Mouse (Mus musculus): ENCODE measurements around the gene Gucy2c. TPM values are rescaled to one million over a fixed set of nuclear protein-coding genes. Genes with fewer than 3 reads are reported as not detected.
"Not testable (repeated sequence)": the region's sequence is repeated elsewhere in the genome, so short reads cannot be mapped to it uniquely, and the experiment has no call there.

The Gucy2c gene
- polyA plus RNA-seq, 1 experiment from 2014 or later = 0.10 TPM

- ATAC-seq = no peak
- H3K4me3 ChIP-seq (ENCODE audit: low read length) = no peak overlapping the region
- peaks cover 26% of the 10 kb centered on the region for H3K4me1 ChIP-seq (ENCODE audit: control insufficient read depth, insufficient read depth, low read depth, low read length)
- H3K36me3 ChIP-seq (ENCODE audit: control insufficient read depth, insufficient read depth, low read length) = 0 out of 2 replicates have a peak, but pooled peaks cover 2% of the 10 kb centered on the region
- 67% methylated on average over 5 of the region's 5 CpGs for WGBS
- H3K9me3 ChIP-seq (ENCODE audit: control insufficient read depth, low read length) = no peaks in the 10 kb centered on the region
- no peak overlapping the region for H3K9ac ChIP-seq (ENCODE audit: low read depth, low read length)
- H3K27me3 ChIP-seq (replicated peaks; ENCODE audit: control insufficient read depth, insufficient read depth, low read length) = no peaks in the 10 kb centered on the region
- H3K27ac ChIP-seq (ENCODE audit: low read depth, low read length) = no peak overlapping the region
- no peak overlapping the region for H3K4me2 ChIP-seq (ENCODE audit: low read length)
Observed at GRCm38 (mm10) chr6:136806819-136807218, 25.3 kb upstream of the Gucy2c start.

DNA sequence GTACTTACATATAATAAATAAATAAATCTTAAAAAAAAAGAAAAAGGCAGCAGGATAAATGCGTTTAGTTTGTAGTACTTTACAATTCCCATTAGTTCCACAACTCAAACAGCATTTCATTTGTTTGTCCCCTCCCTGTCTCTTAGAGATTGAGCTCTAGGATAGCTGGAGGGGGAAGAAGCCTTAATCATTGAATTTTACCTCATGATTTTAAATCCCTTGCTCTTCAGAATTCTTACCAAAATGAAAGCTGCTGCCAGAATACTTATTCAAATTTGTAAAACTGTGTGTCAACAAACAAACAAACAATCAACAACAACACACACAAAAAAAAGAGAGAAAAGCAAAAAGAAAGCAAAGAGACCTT is 23.8 kb upstream of the Gucy2c start:
- H3K9me3 ChIP-seq (ENCODE audit: control insufficient read depth, low read length) = no peaks in the 10 kb centered on the region
- no peak overlapping the region for H3K4me2 ChIP-seq (ENCODE audit: low read length)
- WGBS = 88% methylated on average over 1 of the region's 1 CpGs
- no peak for ATAC-seq
- H3K36me3 ChIP-seq (ENCODE audit: control insufficient read depth, insufficient read depth, low read length) = no peaks in the 10 kb centered on the region
- peaks cover 26% of the 10 kb centered on the region for H3K4me1 ChIP-seq (ENCODE audit: control insufficient read depth, insufficient read depth, low read depth, low read length)
- H3K9ac ChIP-seq (ENCODE audit: low read depth, low read length) = no peak overlapping the region
- no peak overlapping the region for H3K4me3 ChIP-seq (ENCODE audit: low read length)
- no peaks in the 10 kb centered on the region for H3K27me3 ChIP-seq (replicated peaks; ENCODE audit: control insufficient read depth, insufficient read depth, low read length)
- H3K27ac ChIP-seq (ENCODE audit: low read depth, low read length) = no peak overlapping the region

DNA sequence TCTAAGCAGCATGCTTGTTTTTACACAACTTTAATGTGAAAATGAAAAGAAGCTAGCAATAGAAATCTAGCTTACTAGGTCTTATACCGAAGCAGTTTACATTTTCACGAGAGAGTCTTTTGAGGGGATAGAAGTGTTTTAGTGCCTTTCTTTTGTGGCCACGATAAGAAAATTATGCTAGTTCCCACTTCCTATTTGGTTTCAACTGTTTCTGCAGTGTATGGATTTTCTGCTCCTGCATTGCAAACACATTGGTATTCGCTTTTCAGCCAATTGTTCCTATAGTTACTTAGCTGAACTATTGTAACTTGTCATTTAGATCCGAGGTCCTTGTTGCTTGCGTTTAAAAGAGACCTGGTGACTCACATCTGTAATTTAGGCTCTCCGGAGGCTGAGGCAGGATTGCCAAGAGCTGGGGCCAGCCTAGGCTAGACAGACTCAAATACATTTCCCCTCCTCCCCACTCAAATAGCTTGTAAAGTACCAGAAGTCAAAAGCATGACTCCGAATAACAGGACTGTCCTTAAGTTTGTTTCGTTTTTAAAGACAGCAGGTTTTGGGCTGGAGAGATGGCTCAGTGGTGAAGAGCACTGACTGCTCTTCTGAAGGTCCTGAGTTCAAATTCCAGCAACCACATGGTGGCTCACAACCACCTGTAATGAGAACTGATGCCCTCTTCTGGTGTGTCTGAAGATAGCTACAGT is 23.3 kb upstream of the Gucy2c start:
- peaks cover 25% of the 10 kb centered on the region for H3K4me1 ChIP-seq (ENCODE audit: control insufficient read depth, insufficient read depth, low read depth, low read length)
- no peak for ATAC-seq
- 33% methylated on average over 9 of the region's 9 CpGs for WGBS
- peak overlapping the region; percentile 100 for H3K27ac ChIP-seq (ENCODE audit: low read depth, low read length)
- no peaks in the 10 kb centered on the region for H3K36me3 ChIP-seq (ENCODE audit: control insufficient read depth, insufficient read depth, low read length)
- H3K9me3 ChIP-seq (ENCODE audit: control insufficient read depth, low read length) = no peaks in the 10 kb centered on the region
- peak overlapping the region; percentile 74 for H3K4me3 ChIP-seq (ENCODE audit: low read length)
- H3K27me3 ChIP-seq (replicated peaks; ENCODE audit: control insufficient read depth, insufficient read depth, low read length) = no peaks in the 10 kb centered on the region
- peak overlapping the region; percentile 91 for H3K4me2 ChIP-seq (ENCODE audit: low read length)
- H3K9ac ChIP-seq (ENCODE audit: low read depth, low read length) = no peak overlapping the region

DNA sequence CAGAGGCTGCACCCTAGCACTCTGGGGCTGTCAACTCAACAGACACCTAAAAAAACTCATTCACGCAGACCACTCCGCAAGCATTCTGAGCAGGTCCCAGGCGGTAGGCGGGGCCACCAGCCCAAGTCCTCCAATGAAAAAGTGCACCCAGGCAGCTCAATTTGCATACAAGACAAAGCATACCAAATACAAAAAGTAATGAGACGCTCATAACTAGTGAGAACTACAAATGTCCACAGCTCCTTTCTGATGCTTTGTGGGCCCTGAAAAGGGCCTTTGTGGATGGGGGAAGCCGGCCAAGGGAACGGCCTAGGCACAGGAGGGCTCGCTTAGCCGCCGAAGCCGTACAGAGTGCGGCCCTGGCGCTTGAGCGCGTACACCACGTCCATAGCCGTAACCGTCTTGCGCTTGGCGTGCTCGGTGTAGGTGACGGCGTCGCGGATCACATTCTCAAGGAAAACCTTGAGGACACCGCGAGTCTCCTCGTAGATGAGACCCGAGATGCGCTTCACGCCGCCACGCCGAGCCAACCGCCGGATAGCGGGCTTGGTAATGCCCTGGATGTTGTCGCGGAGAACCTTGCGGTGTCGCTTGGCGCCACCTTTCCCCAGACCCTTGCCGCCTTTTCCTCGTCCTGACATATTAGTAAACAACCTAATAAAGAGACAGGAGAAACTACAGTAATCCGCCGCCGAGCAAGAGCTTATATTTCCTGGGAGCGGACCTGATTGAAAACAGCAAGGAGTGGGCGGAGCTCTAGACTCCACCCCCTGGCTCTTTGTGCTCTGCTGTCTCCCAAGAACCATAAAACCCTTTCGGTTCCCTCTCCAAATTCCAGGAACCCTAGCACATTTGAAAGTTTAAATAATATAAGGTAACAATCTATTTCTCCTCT is 22.4 kb upstream of the Gucy2c start, which contains the start of gene Hist4h4:
Gene Hist4h4, minus strand, starts transcription at position 677 of the 895 bp plus-strand sequence.
- Histone ChIP-seq H3K4me1 (ENCODE audit: control insufficient read depth, insufficient read depth, low read depth, low read length) (peaks cover 19% of the 10 kb centered on the region), H3K4me2 (ENCODE audit: low read length) (peak within 1 kb of the TSS; percentile 91), H3K27ac (ENCODE audit: low read depth, low read length) (peak within 1 kb of the TSS; percentile 100), H3K9ac (ENCODE audit: low read depth, low read length) (peak within 1 kb of the TSS; percentile 92), H3K4me3 (ENCODE audit: low read length) (peak within 1 kb of the TSS; percentile 74), H3K36me3 (ENCODE audit: control insufficient read depth, insufficient read depth, low read length) (no peaks in the 10 kb centered on the region), H3K9me3 (ENCODE audit: control insufficient read depth, low read length) (no peaks in the 10 kb centered on the region), H3K27me3 (replicated peaks; ENCODE audit: control insufficient read depth, insufficient read depth, low read length) (no peaks in the 10 kb centered on the region)
- peak; percentile 74 for ATAC-seq
- WGBS = 0% methylated on average over 50 of the region's 50 CpGs

GRCm38 (mm10) chr6:136803093-136803738 is 21.7 kb upstream of the Gucy2c start:
- 21% methylated on average over 12 of the region's 12 CpGs for WGBS
- peaks cover 15% of the 10 kb centered on the region for H3K4me1 ChIP-seq (ENCODE audit: control insufficient read depth, insufficient read depth, low read depth, low read length)
- peak overlapping the region; percentile 100 for H3K27ac ChIP-seq (ENCODE audit: low read depth, low read length)
- peak overlapping the region; percentile 91 for H3K4me2 ChIP-seq (ENCODE audit: low read length)
- H3K9me3 ChIP-seq (ENCODE audit: control insufficient read depth, low read length) = no peaks in the 10 kb centered on the region
- peak overlapping the region; percentile 92 for H3K9ac ChIP-seq (ENCODE audit: low read depth, low read length)
- peak; percentile 12; the same call in 1 of the 2 replicates for ATAC-seq
- H3K27me3 ChIP-seq (replicated peaks; ENCODE audit: control insufficient read depth, insufficient read depth, low read length) = no peaks in the 10 kb centered on the region
- H3K36me3 ChIP-seq (ENCODE audit: control insufficient read depth, insufficient read depth, low read length) = no peaks in the 10 kb centered on the region
- peak overlapping the region; percentile 74 for H3K4me3 ChIP-seq (ENCODE audit: low read length)

GRCm38 (mm10) chr6:136801274-136801673 is 19.7 kb upstream of the Gucy2c start:
- Histone ChIP-seq H3K27ac (ENCODE audit: low read depth, low read length) (no peak overlapping the region), H3K4me3 (ENCODE audit: low read length) (no peak overlapping the region), H3K9ac (ENCODE audit: low read depth, low read length) (no peak overlapping the region), H3K9me3 (ENCODE audit: control insufficient read depth, low read length) (no peaks in the 10 kb centered on the region), H3K27me3 (replicated peaks; ENCODE audit: control insufficient read depth, insufficient read depth, low read length) (no peaks in the 10 kb centered on the region), H3K4me1 (ENCODE audit: control insufficient read depth, insufficient read depth, low read depth, low read length) (peaks cover 11% of the 10 kb centered on the region), H3K4me2 (ENCODE audit: low read length) (no peak overlapping the region), H3K36me3 (ENCODE audit: control insufficient read depth, insufficient read depth, low read length) (no peaks in the 10 kb centered on the region)
- no peak for ATAC-seq
- WGBS = 87% methylated on average over 6 of the region's 6 CpGs

DNA sequence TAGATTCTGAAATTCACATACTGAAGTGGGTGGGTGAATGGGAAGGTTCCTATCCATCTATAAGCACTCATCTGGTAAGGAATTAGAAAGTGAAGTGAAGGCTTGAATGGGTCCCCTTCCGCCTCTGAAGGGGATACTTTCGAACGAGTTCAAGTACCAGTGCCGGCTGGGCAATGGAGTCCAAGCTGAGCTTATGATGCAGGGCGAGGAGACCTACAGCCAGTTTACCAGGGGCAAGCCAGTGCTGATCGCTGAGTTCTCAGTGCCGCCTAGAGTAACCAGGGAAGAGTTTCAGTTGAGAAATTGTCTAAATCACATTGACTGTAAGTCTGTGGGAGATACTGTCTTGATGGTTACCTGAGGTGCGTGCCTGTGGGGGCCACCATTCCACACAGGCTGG is 19.1 kb upstream of the Gucy2c start:
- Histone ChIP-seq H3K27ac (ENCODE audit: low read depth, low read length) (no peak overlapping the region), H3K4me1 (ENCODE audit: control insufficient read depth, insufficient read depth, low read depth, low read length) (peaks cover 11% of the 10 kb centered on the region), H3K9ac (ENCODE audit: low read depth, low read length) (no peak overlapping the region), H3K9me3 (ENCODE audit: control insufficient read depth, low read length) (no peaks in the 10 kb centered on the region), H3K4me3 (ENCODE audit: low read length) (no peak overlapping the region), H3K4me2 (ENCODE audit: low read length) (no peak overlapping the region), H3K36me3 (ENCODE audit: control insufficient read depth, insufficient read depth, low read length) (no peaks in the 10 kb centered on the region), H3K27me3 (replicated peaks; ENCODE audit: control insufficient read depth, insufficient read depth, low read length) (no peaks in the 10 kb centered on the region)
- 92% methylated on average over 8 of the region's 8 CpGs for WGBS
- ATAC-seq = no peak

DNA sequence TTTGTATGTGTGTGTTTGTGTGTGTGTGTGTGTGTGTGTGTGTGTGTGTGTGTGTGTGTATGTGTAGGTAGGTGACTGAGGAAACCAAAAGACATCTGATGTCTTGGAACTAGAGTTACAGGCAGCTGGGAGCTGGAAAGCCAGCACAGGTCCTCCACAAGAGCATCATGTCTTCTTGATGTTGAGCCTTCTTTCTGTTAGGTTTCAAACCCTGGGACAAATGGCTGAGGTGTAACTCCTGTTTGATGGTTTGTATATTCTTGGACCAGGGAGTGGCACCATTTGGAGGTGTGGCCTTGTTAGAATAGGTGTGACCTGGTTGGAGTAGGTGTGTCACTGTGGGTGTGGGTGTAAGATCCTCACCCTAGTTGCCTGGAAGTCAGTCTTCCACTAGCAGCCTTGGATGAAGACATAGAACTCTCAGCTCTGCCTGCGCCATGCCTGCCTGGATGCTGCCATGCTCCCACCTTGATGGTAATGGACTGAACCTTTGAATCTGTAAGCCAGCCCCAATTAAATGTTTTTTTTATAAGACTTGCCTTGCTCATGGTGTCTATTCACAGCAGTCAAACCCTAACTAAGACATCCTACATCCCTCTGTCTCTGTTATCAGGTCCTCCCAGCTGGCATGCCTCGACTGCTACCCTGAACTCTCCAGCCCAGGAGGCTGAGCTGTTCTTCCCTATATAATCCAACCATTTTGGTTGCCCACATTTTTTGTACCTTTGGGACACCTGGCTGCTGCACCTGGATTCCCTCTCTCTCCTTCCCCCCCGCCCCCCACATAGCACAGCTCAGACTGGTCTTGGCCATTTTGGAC is 16.5 kb upstream of the Gucy2c start:
- H3K4me2 ChIP-seq (ENCODE audit: low read length); H3K27me3 ChIP-seq (replicated peaks; ENCODE audit: control insufficient read depth, insufficient read depth, low read length); H3K36me3 ChIP-seq (ENCODE audit: control insufficient read depth, insufficient read depth, low read length); H3K4me3 ChIP-seq (ENCODE audit: low read length); H3K9ac ChIP-seq (ENCODE audit: low read depth, low read length); ATAC-seq; H3K9me3 ChIP-seq (ENCODE audit: control insufficient read depth, low read length); H3K27ac ChIP-seq (ENCODE audit: low read depth, low read length): not testable (repeated sequence)
- 86% methylated on average over 3 of the region's 3 CpGs for WGBS
- peaks cover 12% of the 10 kb centered on the region for H3K4me1 ChIP-seq (ENCODE audit: control insufficient read depth, insufficient read depth, low read depth, low read length)
